Mouse (Mus musculus) bone marrow macrophage, adult 2 months (primary cell): ENCODE results near the gene Mfap3l.

Source experiments
- CTCF ChIP-seq: IDR thresholded peaks from 2 replicates; pipeline ENCODE4 v1.5.1; 2012; ENCODE audit warnings: low read depth, mild to moderate bottlenecking, low read length, moderate library complexity
- POLR2A ChIP-seq: IDR thresholded peaks from 2 replicates; pipeline ENCODE4 v1.6.1; 2012; ENCODE audit warnings: mild to moderate bottlenecking, low read depth, low read length, borderline replicate concordance

GRCm38 (mm10) chr8:60657425-60658113, 24.9 kb downstream of the Mfap3l start:
- TF ChIP-seq CTCF (no peak), POLR2A (no peak)
